Mouse (Mus musculus): ENCODE data around the gene Defb9. TPM values are rescaled to one million over a fixed set of nuclear protein-coding genes. Genes with fewer than 3 reads are reported as not detected.

Defb9 gene
- not detected in 4 replicates for total RNA-seq (2023)

GRCm38 (mm10) chr8:21885321-21885720 lies at the start of gene Defb9:
Gene Defb9 (minus strand): TSS chr8:21885421.

GRCm38 (mm10) chr8:21932610-21933009 lies 47.4 kb upstream of the Defb9 start, which contains the start of gene Defb15:
Gene Defb15 (minus strand): TSS chr8:21932710.

GRCm38 (mm10) chr8:21906290-21906689 lies 21.1 kb upstream of the Defb9 start, which contains the start of gene Defb11:
Gene Defb11 (minus strand): TSS chr8:21906412.

GRCm38 (mm10) chr8:21858586-21858985 lies 26.6 kb downstream of the Defb9 start, which contains the start of gene Defb10:
Gene Defb10 (plus strand): TSS chr8:21858901.

Other genes with a start within 250 kb of the Defb9 start
- not detected in 4 replicates for gene Defa17, start 229.6 kb downstream of the Defb9 start, total RNA-seq (2023)
- not detected in 4 replicates for gene Defa34, start 219.6 kb downstream of the Defb9 start, total RNA-seq (2023)
- gene AY761184, start 181.8 kb downstream of the Defb9 start, total RNA-seq (2023): not detected in 4 replicates
- not detected in 4 replicates for gene Defa24, start 150.9 kb downstream of the Defb9 start, total RNA-seq (2023)
- gene Defb50, start 61.9 kb downstream of the Defb9 start, total RNA-seq (2023): not detected in 4 replicates
- not detected in 4 replicates for gene Defb2, start 45.5 kb downstream of the Defb9 start, total RNA-seq (2023)
- not detected in 4 replicates for gene Defb10, start 26.5 kb downstream of the Defb9 start, total RNA-seq (2023)
- not detected in 4 replicates for gene Defb11, start 21.0 kb upstream of the Defb9 start, total RNA-seq (2023)
- gene Defb15, start 47.3 kb upstream of the Defb9 start, total RNA-seq (2023): not detected in 4 replicates
- gene Defb35, start 52.9 kb upstream of the Defb9 start, total RNA-seq (2023): not detected in 4 replicates
- gene Defb13, start 61.3 kb upstream of the Defb9 start, total RNA-seq (2023): not detected in 4 replicates
- not detected in 4 replicates for gene Fam90a1a, start 73.3 kb upstream of the Defb9 start, total RNA-seq (2023)
- gene Ccdc70, start 84.4 kb upstream of the Defb9 start, total RNA-seq (2023): not detected in 4 replicates
- 0.46 to 0.50 TPM (median 0.48 TPM) in 4 replicates for gene Atp7b, start 174.9 kb upstream of the Defb9 start, total RNA-seq (2023)
- 12.7 to 21.1 TPM (median 17.0 TPM) in 4 replicates for gene Alg11, start 175.3 kb upstream of the Defb9 start, total RNA-seq (2023)
- not detected in 4 replicates for gene Nek5, start 239.6 kb upstream of the Defb9 start, total RNA-seq (2023)

Data from B cell, adult 62 days (primary cell).